Mouse (Mus musculus) lung, embryonic 14.5 days (tissue): Measurements from ENCODE around the gene Gab2. TPM values are rescaled to one million over a fixed set of nuclear protein-coding genes. Genes with fewer than 3 reads are reported as not detected.

Experiments used
- ATAC-seq: fragments of 200-750 bp; cut with Nextera tagmentation; 2 replicates; pipeline ENCODE4 v1.8.0; 2017; ENCODE audit warnings: mild to moderate bottlenecking, moderate TSS enrichment, moderate library complexity; ENCODE audit not compliant: insufficient read depth
- DNase-seq: peaks from one replicate; pipeline ENCODE4 v3.0.0-alpha.2; 2015
- H3K27ac ChIP-seq: fragments of 300-500 bp; sonication (generic); 2 replicates; pipeline ENCODE4 v1.5.1; 2014; ENCODE audit warnings: low read depth, mild to moderate bottlenecking, moderate library complexity
- H3K27me3 ChIP-seq: fragments of 300-500 bp; sonication (generic); 2 replicates; pipeline ENCODE4 v1.6.1; 2014; ENCODE audit warnings: low read length, control low read depth; ENCODE audit not compliant: insufficient read depth
- H3K36me3 ChIP-seq: fragments of 300-500 bp; sonication (generic); 2 replicates; pipeline ENCODE4 v1.6.1; 2014; ENCODE audit warnings: control low read depth; ENCODE audit not compliant: insufficient read depth
- H3K4me1 ChIP-seq: fragments of 300-500 bp; sonication (generic); 2 replicates; pipeline ENCODE4 v1.6.1; 2014; ENCODE audit warnings: antibody characterized with exemption, control low read depth; ENCODE audit not compliant: insufficient read depth
- H3K4me2 ChIP-seq: fragments of 300-500 bp; sonication (generic); 2 replicates; pipeline ENCODE4 v1.6.1; 2014; ENCODE audit warnings: mild to moderate bottlenecking
- H3K4me3 ChIP-seq: fragments of 300-500 bp; sonication (generic); 2 replicates; pipeline ENCODE4 v1.5.1; 2014; ENCODE audit warnings: low read depth, low read length
- H3K9ac ChIP-seq: fragments of 300-500 bp; sonication (generic); 2 replicates; pipeline ENCODE4 v1.6.1; 2014
- H3K9me3 ChIP-seq: fragments of 300-500 bp; sonication (generic); 2 replicates; pipeline ENCODE4 v1.6.1; 2016; ENCODE audit warnings: low read depth, low read length, control low read depth
- CTCF ChIP-seq: IDR thresholded peaks from 2 replicates; pipeline ENCODE4 v1.5.1; 2016; ENCODE audit warnings: antibody characterized with exemption, low read depth
- WGBS: fragments of 180-500 bp; shearing (Covaris S2); extraction: QIAGEN DNeasy Blood & Tissue Kit; methylation state at CpG from one replicate; pipeline ENCODE4 v1.1.7; 2014; 5-methylcytosine and 5-hydroxymethylcytosine counted together
- polyA plus RNA-seq: library from polyadenylated mRNA; unstranded; fragments of >200 nt; fragmentation: Nextera tagmentation; extraction: Ambion mirVana; gene quantifications from 2 replicates; pipeline ENCODE4 v1.2.1, GENCODE M21; 2014

Gene Gab2
- polyA plus RNA-seq, 1 experiment from 2014 or later, result 9.3 TPM

GRCm38 (mm10) chr7:97358347-97358746 lies 277.0 kb downstream of the Gab2 start:
- WGBS, result 86% methylated on average over 4 of the region's 4 CpGs
- no peak overlapping the region for H3K9ac ChIP-seq
- no peaks in the 10 kb centered on the region for H3K27me3 ChIP-seq
- DNase-seq (no peak), ATAC-seq (no peak)
- no peak overlapping the region for H3K27ac ChIP-seq
- H3K4me2 ChIP-seq, result no peak overlapping the region
- no peaks in the 10 kb centered on the region for H3K9me3 ChIP-seq
- no peak overlapping the region for H3K4me3 ChIP-seq
- TF ChIP-seq CTCF, result no peak
- no peaks in the 10 kb centered on the region for H3K36me3 ChIP-seq
- peaks cover 13% of the 10 kb centered on the region for H3K4me1 ChIP-seq

Other genes with a start within 250 kb of the Gab2 start
- gene Nars2, start 130.1 kb upstream of the Gab2 start, polyA plus RNA-seq, result 20.4 and 25.4 TPM in 2 replicates